Mouse (Mus musculus): ENCODE data around the gene Dpp7.

DNA sequence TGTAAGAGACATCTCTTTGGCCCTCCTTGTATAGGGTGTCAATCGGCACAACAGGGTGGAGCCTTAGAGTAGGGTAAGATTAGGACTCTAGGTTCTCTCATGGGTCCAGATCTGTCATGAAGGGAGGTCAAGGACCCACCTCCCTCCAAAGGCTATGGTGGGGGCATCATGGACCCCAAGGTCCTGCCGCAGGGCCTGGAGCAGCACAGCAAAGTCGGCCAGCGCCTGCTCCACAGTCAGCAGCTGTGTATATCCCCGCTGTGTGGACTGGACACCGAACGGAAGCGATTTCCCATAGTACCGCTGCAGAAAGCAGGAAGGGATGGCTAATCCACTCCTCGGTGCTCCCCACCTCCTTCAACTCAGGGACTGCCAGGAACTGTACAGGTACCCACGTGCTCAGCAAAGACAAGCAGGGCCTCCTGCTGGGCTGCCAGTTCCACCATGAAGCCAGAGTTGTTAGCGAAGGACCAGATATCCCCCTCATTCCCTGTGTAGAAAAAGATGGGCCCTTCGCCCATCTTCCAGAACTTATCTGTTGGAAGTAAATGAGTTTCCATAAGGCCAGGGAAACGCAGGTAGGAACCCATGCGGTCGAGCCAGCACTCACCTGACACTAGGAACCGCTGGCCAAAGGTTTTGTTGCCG is 616 bp downstream of the Dpp7 start:
- TF ChIP-seq MAX (IDR thresholded peaks at IDR 0.05; ENCODE audit: low read length) (no peak), POLR2A (IDR thresholded peaks at IDR 0.05; ENCODE audit: low read depth, low read length) (no peak), USF1 (IDR thresholded peaks at IDR 0.05; ENCODE audit: low read depth, low read length) (no peak), RAD21 (IDR thresholded peaks at IDR 0.05; ENCODE audit: low read depth, low read length) (no peak)

Data from CH12.LX (cell line).